Mouse (Mus musculus): ENCODE measurements around the gene Ahnak2.

Gene Ahnak2

GRCm38 (mm10) chr12:112820401-112820999 is 18.0 kb upstream of the Ahnak2 start:
- DNase-seq, result peak; percentile 90

DNA sequence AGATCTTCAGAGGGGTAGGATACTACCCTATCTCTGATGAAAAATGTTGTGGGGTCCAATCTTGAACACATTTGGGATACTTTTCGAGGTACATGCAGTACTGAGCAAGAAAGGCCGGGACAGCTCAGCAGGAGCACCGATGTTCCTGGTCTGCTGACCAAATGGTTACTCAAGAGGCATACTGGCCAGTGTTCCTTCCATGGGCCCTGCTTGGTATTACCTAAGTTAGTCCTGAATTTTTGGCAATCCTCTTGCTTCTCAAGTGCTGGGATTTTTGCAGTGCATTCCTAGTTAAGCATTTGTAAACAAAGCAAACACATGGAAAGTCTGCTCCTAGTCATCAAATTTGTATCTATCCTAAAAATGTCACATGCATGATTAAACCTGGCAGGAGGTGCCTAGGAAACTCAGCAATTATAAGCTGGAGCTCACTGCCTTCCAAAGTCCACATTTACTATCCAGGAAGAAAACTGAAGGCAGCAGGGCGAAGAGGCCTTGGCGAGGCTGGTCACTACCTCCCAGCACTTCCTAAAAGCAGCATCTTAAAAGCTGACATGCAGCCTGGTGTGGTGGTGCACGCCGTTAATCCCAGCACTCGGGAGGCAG is 16.7 kb upstream of the Ahnak2 start:
- DNase-seq, result no peak

GRCm38 (mm10) chr12:112816866-112817265 is 14.4 kb upstream of the Ahnak2 start:
- peak; percentile 88 for DNase-seq

DNA sequence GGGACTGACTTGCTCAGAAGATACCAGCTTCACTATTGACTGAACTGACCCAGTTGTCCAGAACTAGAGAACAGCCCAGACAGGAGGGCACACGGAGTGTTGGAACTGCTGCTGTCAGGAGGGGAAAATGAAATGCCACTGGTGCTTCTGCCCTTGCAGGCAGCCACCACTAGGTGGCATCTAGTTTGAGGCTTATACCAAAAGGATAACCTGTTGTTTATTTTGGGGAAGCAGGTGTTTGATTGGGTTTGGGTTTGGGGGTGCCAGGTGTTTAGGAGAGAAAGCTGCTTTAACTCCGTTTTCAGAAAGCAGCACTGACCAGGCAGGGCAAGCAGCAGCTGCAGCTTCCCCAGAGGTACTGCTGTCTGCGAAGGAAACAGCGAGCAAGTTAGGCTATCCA is 13.8 kb upstream of the Ahnak2 start:
- peak; percentile 89 for DNase-seq

- peak; percentile 84 for DNase-seq
Measured at GRCm38 (mm10) chr12:112814682-112815470, 12.4 kb upstream of the Ahnak2 start.

DNA sequence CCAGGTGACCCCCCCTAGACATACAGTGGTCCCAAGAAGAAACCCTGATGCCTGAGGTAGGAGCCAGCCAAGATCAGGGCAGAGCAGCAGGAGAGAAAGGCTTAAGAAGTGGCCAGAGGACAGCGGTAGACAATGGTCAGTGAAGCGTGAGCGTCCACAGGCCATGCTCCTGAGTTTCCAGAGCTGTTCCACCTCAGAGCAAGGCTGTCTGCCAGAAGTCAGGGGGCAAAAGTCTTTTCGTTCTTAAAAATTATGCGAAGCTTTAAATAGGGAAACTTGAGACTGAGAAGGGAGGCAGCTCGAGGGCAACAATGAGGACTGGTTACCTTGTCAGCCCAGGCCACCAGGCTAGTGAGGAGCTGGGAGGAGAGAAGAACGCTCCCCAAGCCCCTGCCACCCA is 10.9 kb upstream of the Ahnak2 start:
- DNase-seq, result no peak

- DNase-seq, result peak; percentile 75
Measured at GRCm38 (mm10) chr12:112810092-112810885, 7.8 kb upstream of the Ahnak2 start.

DNA sequence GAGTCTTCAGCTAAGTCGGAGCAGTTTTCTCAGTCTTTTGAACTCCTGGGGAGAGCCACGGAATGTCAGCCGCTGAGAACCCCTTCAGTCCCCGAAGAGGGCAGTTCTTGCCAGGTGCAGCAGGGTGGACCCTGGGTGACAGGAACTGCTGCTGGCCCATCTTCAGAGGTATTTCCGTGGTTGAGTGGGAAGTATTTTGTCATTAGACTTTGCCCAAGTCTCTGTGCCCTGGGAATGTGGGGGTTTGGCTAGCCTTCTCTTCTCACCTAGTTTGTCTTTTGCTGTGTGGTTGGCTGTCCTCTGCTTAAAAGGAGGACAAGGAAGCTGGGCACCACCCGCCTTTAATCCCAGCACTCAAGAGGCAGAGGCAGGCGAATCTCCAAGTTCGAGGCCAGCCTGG is 7.2 kb upstream of the Ahnak2 start:
- DNase-seq, result peak; percentile 92

DNA sequence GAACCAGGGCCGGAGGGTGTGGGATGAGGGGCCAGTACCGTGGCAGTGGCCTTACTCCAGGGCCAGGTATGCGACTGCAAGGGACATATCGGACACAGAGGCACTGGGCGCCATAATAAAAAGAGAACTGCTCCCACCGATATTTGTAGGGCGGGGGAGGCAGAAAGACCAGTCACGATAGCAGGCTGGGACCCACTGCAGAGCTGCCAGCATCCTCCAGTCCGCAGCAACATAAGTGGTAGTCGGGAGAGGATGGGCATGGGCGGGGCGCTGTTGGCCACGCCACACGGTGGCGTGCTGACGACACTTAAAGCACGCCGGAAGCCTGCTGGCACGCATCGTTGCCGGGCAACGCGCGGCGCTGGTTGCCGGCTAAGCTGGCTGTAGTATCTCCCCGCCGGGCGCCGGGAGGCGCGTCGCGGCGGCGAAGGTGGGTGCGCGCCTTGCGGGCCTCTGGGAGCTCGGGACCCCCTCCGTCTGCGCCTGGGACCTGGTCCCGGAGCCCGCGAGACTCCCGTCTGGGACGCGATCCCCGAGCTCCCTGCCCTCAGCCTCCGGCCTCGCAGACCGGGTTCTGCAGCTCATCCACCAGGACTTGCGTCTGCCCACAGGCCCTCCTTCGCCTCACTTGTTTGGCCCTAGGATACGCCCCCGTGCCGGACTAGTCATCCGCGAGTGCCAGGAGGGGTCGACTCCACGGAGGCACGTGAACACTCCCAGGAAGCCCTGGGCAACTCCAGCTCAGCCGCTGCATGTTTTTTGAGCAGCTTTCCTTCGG is 6.3 kb upstream of the Ahnak2 start, which contains the start of gene Clba1:
TSS of gene Clba1 (plus strand) at position 351 of the 778 bp plus-strand sequence.
- DNase-seq, result peak; percentile 99

DNA sequence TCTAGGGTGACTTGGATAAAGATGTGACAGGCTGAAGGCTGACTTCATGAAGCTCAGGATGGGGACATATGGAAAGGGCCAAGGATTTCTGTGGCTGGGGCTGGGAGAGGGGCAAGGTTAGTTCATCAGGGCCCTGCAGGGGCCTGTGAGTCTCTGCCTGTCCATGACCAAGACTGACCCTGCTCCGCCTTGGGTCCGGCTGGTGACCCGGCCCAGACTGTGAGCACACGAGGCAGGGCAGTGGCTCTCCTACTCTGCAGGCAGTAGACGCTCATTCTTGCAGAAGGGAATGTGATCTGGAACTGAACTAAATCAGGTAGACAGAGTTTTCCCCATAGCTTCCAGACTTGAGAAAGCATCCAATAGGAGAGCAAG is 5.7 kb upstream of the Ahnak2 start:
- DNase-seq, result no peak

- peak; percentile 83 for DNase-seq
Measured at GRCm38 (mm10) chr12:112807796-112808195, 5.3 kb upstream of the Ahnak2 start.

DNA sequence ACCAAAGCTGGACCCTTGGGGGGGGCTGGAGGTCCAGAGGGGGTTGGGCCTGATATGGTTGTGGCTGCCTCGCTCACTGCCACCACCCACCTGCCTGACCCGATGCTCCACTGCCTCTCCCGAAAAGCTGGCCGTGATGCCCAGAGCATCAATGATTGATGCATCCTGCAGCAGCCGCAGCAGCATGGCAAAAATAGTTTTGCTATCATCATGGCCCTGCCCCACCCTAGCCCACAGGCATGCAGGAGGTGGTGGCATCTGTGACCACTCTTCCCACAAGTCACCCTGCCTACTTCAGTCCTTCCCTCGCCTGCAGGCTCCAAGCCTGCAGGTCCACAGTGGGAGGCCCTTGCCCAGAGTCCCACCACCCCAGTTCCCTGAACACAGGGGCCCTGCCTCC is 3.6 kb upstream of the Ahnak2 start:
- no peak for DNase-seq

GRCm38 (mm10) chr12:112804046-112804445 is 1.6 kb upstream of the Ahnak2 start:
- no peak for DNase-seq

DNA sequence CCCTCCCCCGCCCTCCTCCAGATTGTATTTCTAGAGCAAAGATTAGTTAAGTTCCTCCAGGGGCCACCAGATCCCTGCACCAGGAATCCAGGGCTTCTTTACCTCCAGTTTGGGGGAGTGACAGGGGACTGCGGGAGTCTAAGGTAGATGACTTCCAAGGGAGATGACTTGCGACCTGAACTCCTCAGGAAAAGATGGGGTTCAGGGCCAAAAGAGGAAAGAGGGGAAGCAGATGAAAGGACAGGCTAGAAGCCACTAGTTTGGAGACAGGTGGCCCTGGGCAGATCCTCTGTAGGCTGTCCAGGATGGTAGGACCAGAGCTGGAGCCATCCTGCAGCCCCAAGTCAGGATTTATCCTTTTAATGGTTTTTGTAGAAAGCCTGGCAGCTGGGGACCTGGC is 460 bp upstream of the Ahnak2 start:
- DNase-seq, result peak; percentile 82

- DNase-seq, result peak; percentile 97
Measured at GRCm38 (mm10) chr12:112800476-112800875, 2.0 kb downstream of the Ahnak2 start.

DNA sequence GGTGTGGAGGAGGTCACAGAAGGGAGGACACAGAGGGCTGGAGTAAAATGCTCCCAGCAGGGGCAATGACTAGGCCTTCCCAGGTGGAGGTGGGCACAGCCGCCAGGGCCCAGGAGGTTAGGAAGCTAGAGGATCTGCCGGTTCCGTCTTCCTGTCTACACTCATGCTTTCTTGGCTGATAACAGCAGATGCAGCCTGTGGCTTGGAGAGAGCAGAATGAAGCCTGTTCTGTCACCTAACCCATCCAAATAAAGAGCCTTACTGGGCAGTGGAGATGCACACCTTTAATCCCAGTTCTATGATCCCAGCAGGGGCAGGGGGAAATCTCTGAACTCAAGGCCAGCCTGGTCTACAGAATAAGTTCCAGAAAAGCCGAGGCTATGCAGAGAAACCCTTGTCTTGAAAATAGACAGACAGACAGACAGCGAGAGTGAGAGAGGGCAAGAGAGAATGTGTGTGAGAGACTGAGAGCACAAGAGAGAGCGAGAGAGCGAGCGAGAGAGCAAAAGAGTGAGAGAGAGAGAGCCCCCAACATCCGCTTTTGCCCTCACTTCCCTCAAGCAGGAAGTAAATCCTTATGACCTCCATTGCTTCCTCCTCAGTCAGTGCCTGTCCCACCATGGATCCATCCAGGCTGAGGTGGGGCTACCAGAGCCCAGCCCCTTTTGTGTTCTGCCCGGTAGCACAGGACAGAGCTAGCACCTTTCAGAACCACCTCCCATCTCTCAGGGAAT is 3.1 kb downstream of the Ahnak2 start:
- DNase-seq, result peak; percentile 87

- peak; percentile 91 for DNase-seq
Measured at GRCm38 (mm10) chr12:112798716-112799115, 3.7 kb downstream of the Ahnak2 start.

- peak; percentile 91 for DNase-seq
Measured at GRCm38 (mm10) chr12:112798332-112798681, 4.2 kb downstream of the Ahnak2 start.

- DNase-seq, result peak; percentile 97
Measured at GRCm38 (mm10) chr12:112797672-112798331, 4.7 kb downstream of the Ahnak2 start.

GRCm38 (mm10) chr12:112796551-112797510 is 5.6 kb downstream of the Ahnak2 start:
- peak; percentile 93 for DNase-seq

All from heart, adult 11 months (tissue).